Mouse (Mus musculus) ovary, adult 18-20 months (tissue): ENCODE data around the gene Det1.

Experiments
- DNase-seq: peaks from one replicate; pipeline ENCODE4 v3.0.0; 2022; ENCODE audit warnings: low spot score, mixed read lengths

The Det1 gene

DNA sequence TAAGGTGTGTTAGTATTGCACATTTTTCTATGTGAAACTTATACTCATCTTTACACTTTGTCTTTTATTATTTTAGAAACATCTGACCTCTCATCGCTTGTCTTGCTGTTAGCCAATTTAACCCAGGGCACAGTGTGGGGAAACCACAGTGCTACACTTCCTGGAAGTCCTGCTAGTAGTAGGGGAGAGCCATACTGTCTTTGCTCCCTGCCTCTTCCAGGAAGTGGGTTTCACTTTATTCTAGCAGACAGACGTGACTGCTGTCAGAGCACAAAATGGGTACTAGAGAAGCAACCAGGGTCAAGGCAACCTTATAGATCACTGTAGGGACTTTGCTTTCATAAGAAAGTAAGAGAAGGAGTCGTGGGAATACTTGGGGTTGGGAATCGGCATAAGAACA is 7.0 kb upstream of the Det1 start:
- no peak for DNase-seq

- DNase-seq = no peak
These were observed 872 bp downstream of the Det1 start for GRCm38 (mm10) chr7:78846066-78846716.

DNA sequence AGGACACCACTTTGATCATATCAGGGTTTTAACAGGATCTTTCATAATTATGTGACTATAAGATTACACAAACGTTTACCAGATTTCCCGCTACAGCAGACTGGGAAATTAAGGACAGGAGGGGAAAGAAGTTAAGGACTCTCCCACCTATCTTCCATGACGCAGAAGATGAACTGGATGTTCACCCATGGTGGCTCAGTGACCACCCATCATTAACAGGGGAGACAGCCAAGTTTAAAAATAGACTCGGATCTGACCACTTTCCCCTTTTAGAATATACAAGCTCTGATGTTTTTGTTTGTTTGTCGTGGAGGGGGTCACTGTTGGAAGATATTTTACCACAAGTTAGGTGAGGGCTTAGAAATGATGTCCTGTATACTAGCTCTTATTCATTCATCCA is 5.5 kb downstream of the Det1 start:
- DNase-seq = no peak

- DNase-seq = no peak
These were observed 9.8 kb downstream of the Det1 start for GRCm38 (mm10) chr7:78837250-78837649.

DNA sequence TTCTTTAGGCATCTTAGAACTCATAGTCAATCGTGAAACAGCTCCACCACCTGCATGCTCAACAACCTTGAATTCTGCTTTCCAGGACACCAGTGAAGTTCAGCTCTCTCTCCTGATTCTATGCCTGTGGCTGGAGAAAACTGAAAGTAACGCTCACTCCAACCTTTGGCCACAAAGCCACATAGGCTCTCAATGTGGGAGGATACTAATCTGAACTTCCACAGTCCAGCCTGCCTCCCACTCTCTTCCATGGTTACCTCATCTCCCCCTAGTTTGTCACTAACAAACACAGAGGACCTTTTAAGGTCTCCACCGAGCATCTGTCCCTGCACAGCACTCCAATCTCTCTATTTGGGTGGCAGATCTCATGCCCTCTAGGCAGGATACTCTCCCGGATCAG is 11.4 kb downstream of the Det1 start:
- no peak for DNase-seq

GRCm38 (mm10) chr7:78827749-78828362 is 19.2 kb downstream of the Det1 start:
- DNase-seq = no peak

- no peak for DNase-seq
These were observed 20.2 kb downstream of the Det1 start for GRCm38 (mm10) chr7:78826682-78827385.

GRCm38 (mm10) chr7:78818336-78818735 is 28.7 kb downstream of the Det1 start:
- DNase-seq = no peak

- no peak for DNase-seq
These were observed 32.3 kb downstream of the Det1 start for GRCm38 (mm10) chr7:78814766-78815165.

DNA sequence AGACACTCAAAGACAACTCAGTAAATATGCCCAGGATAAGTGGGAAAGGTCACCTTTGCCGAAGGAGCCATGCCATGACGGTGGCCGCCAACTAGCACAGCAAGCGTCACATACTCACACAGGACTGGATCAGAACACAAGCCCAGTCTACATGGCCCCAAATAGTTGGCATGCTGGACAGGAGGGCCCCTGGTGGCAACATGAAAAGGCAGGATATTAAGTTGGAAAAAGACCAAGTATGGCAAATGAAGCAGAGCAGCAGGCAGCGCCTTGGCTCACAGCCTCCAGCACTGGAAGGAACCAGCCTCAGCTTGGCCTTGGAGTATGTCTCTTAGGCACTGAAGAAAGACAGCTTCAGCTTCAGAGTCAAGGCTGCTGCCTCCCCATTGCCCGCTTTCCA is 33.3 kb downstream of the Det1 start:
- peak; percentile 66 for DNase-seq

GRCm38 (mm10) chr7:78807192-78807591 is 39.9 kb downstream of the Det1 start:
- no peak for DNase-seq

DNA sequence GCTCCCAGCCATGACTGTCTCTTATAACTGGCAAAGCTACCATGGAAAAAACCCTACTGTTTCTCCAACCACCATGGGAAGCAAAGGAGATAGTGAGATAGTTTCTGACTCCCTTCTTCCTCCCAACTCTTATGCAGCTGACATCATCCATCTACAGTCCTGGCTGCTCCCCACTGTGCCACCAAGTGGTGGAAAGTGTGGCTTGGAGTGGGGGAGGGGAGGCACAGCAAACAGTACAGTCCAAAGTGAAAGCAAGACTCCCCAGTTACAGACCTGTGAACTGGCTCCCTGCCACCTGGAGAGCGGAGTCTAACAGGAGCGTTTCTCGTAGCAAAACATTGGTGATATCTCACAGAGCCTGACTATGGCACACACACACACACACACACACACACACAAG is 43.2 kb downstream of the Det1 start:
- no peak for DNase-seq

DNA sequence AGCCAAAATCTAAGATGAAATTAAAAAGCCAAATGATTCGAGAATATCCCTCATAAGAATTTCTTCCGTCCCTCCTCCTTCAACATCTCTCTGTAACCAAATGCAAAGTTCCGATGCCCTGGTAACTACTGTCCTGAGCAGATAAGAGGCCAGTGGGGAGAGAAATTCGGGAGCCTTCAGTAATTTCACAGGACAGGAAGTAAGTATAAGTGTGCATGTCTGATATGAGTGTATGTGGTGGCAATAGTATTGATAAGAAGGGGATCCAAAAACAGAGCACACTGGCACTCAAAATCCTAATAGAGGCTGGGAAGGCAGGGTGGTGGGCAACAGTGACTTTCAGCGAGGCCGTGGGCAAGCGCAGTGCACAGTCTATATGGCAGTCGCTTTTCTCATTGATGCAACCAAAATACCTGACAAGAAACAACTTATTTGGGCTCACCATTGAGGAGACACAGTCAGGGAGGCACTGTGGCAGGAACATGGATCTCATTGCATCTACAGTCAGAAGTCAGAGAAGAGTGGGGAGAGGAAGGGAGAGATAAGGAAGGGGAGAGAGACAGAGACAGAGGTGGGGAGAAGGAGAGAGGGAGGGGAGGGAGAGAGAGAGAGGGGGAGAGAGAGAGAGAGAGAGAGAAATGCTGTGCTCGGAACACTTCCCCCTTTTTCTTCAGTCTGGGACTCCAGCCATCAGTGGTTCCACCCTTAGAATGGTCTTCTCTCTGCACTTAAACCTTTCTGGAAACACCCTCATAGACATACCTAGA is 47.1 kb downstream of the Det1 start:
- DNase-seq = no peak

DNA sequence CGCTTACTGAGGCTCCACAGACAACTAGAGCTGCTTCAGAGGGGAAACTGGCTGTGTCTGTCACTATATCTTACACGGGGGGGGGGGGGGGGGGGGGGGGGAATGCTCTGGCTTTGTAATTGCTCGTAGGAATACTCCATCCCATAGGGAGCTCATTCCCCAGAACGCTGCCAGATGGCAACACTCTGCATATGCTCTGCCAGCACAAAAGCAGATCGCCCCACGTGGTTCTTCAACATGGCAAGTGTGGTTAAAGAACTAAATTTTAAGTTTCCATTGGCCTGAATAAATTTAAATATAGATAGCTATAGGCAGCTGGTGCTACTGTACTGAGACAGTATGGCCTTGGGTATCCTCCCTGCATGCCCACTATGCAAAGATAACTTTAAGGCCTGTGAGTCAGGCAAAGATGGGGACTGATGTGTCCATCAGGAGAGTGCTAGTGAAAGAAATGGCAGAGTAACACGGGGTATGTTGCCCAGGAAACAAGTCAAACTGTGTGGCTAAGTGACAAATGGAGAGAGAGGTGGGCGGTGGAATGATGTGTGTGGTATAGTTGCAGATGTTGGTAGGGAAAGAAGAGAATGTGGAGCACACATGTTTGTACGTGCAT is 49.1 kb downstream of the Det1 start:
- no peak for DNase-seq

- no peak for DNase-seq
These were observed 50.4 kb downstream of the Det1 start for GRCm38 (mm10) chr7:78796624-78797023.

DNA sequence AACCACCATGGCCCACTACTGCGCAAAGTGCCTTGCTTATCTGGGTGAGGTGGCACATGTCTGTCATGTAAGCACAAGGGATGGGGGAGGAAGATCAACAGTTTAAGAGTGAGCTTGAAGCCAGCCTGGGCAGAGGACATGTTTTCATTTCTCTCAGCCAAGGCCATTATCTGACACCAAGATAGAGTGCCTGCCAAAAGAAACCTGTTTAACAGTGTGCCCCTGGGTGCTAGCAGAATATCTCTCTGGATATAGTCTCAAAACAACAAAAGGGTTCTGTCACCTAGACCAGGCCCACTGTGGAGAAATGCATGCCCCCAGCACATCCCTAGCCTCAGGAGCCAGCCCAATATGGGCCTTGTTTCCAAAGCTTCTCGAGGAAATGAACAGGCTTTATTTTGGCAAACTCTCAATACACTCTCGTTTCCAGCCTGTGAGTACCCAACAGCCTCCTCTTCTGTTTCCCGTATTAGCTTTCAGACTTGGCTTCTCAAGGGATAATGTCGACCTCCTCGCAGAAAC is 52.4 kb downstream of the Det1 start:
- DNase-seq = peak; percentile 21

DNA sequence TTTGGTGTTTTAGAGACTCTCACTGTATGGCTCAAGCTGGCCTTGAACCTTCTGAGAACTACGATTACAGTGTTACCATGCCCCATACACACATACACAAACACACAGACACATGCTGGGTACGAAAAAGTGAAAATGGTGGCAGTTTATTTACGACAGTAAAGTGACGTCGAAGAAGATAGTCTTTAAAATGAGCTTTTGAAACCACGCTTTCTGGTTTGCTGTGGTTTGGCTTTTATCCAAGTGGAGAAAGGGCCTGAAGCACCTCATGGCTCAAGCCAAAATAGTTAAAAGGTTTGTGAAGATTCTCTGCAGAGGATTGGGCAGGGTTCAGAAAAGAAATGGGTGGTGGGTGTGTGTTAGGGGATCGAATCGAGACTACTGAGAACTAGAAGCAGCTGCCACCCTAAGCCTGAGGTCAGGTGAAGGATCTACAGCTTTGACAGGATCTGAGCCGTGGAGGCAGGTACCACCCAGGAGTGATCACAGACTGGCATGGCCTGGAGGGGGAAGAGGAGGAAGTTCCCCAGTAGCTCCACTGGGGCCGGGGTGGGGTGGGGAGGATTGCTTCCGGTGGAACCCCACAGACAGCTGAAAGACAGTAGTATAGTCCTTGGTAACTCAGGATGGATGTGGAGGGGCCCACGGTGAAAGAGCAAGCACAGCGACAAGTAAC is 53.0 kb downstream of the Det1 start:
- DNase-seq = no peak

DNA sequence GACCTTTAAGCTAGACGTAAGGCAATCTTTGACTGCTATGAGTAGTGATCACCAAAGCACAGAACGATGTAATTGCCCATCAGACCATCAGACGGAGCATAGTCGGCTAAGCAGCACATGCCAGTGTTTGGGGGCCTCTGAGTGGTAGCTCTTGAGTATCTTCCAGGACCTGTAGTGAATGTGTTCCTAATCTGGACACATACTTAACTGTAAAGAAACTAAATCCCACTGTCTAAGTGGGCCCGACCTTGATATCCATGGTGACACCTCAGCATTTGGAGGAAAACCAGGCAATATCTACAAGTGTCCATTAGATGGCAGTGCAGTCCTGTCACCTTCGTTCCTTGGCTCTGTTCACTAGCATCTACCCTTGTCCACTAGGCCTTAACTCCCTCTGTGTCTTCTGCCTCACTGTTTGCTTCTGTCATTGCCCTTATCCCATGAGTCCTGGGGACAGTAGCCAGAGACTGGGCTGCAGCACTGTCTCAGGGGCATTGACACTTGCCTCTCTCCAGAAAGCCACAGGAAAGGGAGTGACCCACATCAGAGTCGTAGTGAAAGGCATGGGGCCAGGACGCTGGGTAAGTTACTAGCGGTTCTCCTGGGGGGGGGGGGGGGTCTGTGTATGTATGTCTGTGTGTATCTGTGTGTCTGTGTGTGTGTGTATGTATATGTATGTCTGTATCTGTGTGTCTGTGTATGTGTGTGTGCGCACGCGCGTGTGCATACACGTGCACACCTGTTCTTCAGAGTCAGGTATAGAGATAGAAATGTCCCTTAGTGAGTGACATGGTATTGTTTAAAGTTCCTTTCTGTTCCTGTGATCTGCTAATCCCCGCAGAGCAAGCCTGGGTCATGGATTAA is 55.5 kb downstream of the Det1 start:
- DNase-seq = peak; percentile 25

- DNase-seq = peak; percentile 47
These were observed 59.2 kb downstream of the Det1 start for GRCm38 (mm10) chr7:78787793-78788380.

- DNase-seq = peak; percentile 71
These were observed 61.2 kb downstream of the Det1 start for GRCm38 (mm10) chr7:78785906-78786305.
